Mouse (Mus musculus): ENCODE data around the gene C8g.

Gene C8g

GRCm38 (mm10) chr2:25501593-25502486 is at the start of gene C8g:
Gene C8g (minus strand): TSS chr2:25501719.
- DNase-seq (ENCODE audit: low spot score), result no peak

DNA sequence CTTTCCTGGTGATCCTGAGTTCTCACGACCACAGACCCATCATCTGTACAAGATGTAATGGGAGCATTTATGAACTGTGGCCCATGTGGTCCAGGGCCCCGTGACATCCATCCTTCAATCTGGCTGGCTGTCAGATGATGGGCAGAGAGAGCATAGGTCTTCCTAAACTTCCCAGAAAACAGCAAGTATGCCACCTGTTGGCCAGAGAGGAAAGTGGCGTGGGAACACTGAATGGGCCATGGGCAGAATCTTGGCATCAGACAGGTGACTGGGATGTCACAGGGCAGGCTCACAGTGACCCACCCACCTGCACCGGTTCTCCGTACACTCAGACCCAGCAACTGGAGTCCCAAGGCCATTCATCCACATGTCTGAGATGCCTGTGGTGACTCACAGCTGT is 49.7 kb upstream of the C8g start:
- peak; percentile 38 for DNase-seq (ENCODE audit: low spot score)

DNA sequence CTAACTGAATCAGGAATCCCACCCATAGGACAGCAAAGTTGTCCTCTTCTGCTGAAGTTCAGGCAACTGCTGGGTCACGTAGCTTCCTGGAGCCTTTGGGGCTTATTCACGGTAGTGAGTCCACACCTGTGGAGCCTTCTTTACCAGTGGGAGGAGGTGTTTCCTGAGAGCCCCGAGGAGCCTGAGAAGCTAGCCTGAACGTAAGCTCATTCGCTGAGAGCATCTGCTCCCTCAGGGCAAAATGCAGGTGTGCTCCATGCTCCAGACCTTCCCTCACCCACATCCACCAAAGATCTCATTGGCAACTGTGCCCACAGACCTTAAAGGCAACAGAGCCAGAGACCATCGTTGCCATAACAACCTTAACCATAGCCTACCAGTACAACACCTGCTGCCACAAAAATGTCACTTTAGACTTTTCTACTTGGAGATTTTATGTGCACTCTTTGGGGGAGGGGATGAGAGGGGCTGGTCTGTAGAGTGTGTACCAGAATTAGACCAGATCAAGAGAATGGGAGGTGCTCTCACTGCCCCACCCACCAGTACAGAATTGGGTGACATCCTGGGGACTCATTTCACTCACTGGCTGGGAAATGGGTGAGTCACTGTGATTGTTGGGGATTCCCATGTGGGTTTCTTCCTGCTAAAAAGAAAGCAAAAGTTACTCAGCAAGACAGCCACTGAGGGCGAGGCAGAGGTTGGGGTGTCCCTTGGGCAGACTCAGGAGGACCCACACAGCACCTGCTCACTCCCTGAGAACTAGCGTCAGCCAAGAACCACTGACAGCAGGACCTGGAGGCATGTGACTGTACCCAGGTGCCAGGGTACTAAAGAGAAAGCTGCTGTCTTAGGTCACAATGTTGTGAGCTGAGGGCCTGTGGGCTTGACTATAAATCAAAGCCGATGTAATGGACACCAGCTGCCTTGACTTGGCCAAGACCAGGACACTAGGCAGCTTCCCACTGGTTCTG is 47.8 kb upstream of the C8g start:
- DNase-seq (ENCODE audit: low spot score), result peak; percentile 86

- DNase-seq (ENCODE audit: low spot score), result peak; percentile 99
These were observed 45.4 kb upstream of the C8g start, which contains the start of gene Traf2 for GRCm38 (mm10) chr2:25546811-25547491. Gene Traf2 (minus strand): TSS chr2:25546940.

- DNase-seq (ENCODE audit: low spot score), result no peak
These were observed 44.7 kb upstream of the C8g start for GRCm38 (mm10) chr2:25545996-25546810.

- no peak for DNase-seq (ENCODE audit: low spot score)
These were observed 40.3 kb upstream of the C8g start for GRCm38 (mm10) chr2:25541644-25542367.

DNA sequence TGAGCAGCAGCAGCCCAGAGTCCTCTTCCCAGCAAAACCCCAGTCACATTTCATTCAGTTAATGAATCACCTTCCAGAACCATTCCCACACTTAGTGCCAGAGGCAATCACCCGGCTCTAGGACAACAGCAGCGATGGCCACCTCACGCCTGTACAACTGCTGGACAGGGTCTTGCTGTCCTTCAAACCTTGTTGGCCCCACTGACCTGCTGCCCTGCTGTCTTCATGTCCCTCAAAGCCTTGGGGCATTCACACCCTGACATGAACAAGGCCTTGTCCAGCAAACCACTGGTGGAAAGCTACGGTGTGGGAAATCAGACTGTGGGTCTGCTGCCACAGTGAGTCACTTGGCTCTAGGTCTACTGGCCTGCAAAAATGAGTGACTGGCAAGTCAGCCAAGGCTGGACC is 39.0 kb upstream of the C8g start:
- DNase-seq (ENCODE audit: low spot score), result no peak

DNA sequence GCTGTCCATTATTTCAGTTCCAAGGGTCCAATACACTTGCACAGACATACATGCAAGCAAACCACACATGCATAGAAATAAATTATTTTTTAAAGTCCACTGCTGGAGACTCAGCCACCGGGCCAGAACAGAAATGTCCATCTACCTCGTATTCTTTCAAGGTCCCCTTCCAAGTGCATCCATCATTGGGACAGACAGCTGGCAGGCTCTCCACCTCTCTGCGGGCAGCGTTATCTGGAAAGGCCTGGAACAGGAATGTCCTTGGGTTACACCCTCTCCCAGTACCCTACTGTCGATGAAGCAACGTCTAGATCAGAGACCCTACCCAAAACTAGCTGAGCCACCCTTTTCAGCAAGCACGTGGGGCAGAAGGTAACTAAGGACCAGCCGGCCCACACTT is 35.0 kb upstream of the C8g start:
- no peak for DNase-seq (ENCODE audit: low spot score)

DNA sequence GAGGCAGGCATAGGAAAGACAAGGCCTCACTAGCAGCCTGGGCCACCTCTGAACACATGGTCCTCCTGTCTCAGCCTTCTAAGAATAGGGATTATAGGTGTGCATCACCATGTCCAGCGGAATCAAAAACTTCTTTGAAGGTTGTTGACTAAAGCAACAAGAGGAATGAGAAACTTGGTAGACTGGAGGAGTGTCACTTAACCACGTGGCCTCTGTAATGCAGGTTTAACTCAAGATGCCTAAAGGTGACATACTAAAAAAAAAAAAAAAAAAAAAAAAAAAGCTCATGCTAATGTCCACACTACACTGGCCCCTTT is 33.3 kb upstream of the C8g start:
- DNase-seq (ENCODE audit: low spot score), result no peak

GRCm38 (mm10) chr2:25534178-25534865 is 32.8 kb upstream of the C8g start:
- peak; percentile 79 for DNase-seq (ENCODE audit: low spot score)

- no peak for DNase-seq (ENCODE audit: low spot score)
These were observed 32.2 kb upstream of the C8g start for GRCm38 (mm10) chr2:25533707-25534106.

DNA sequence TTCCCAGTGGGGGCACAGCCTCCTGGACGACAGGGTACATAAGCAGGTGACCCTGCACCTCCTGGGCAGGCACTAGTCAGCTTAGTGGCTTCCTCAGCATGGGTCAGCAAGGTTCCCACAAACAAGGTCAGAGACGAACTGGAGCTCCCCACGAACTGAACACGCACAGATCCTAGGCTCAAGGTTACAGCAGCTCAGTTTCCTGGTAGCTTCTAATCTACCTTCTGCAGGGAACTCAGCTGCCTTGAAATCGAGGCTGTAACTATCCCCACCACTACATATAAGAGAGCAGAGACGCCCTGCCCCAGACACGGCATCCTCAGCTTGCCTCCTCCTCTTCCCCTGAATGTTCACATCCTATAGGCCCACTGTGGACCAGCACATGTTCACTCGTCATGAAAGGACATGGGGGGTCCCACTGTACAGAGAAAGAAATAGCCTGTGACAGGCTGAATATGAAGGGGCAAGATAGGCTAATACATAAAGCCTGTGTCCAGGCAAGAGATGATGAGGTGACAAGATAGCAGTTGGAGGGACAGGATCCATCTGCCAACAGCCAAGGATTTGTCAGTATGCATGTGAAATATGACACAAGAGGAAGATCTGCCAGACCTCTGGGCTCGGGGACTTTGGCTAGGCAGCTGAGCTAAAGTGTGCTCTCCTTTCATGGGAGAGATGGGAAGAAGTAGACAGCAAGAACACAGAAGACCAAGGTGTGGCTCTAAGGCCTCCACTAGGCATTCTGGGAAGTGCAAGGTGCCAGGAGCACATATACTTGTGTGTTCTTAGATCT is 25.2 kb upstream of the C8g start:
- DNase-seq (ENCODE audit: low spot score), result no peak

GRCm38 (mm10) chr2:25509912-25510311 is 8.4 kb upstream of the C8g start:
- no peak for DNase-seq (ENCODE audit: low spot score)

DNA sequence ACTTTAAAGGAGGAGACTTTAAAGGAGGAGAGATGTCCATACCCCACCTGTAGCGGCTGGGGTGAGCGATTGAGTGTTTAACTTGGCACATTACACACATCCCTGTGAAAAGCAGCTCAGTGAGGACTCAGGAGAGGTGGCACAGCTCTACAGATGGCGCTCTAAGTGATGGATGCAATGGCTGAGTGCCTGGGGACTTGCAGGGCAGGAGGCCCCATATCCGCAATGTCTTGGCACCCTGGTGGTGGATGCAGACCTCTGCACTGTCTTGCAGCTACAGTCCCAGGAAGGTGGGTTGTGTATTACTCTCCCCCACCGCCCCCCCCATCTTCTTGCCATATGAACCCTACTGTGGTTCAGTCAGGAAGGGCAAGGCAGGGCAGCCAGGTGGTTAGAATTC is 5.4 kb upstream of the C8g start:
- peak; percentile 46 for DNase-seq (ENCODE audit: low spot score)

DNA sequence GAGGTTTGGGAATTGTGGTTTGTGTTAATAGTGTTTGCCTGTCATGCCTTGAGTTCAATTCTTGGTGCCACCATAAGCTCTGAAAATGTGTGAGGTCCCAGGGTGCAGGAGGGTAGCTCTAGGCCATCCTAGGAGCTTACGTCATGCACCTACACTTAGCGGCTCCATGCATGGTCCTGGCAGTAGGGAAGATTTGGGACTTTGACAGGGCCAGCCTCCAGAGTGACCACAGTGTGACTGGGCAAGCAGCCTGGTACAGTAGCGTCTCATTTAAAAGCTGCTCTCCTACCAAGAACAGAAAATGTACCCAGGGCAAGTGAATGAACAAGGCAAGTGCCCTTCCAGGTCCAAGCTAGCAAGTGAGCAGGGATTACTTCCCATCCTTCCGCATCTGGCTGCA is 4.3 kb upstream of the C8g start:
- DNase-seq (ENCODE audit: low spot score), result no peak

DNA sequence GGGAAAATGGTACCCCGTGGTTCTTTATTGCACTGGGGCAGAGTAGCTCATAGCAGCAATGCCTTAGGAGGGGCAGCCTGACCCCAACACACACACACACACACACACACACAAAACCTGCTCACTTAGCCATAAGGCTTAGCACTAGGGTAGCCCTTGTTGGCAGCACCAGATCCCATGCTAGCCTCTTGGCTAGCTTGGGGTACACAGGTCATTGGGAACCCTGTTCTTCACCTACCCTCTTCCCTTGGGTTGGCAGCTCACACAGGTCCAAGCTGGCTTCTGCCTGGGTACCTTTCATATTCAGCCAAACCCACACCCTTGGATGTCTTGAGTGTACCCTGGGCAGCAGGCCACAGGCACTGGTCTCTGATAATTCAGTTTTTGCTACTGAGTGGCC is 3.5 kb upstream of the C8g start:
- DNase-seq (ENCODE audit: low spot score), result no peak

- no peak for DNase-seq (ENCODE audit: low spot score)
These were observed 3.0 kb upstream of the C8g start for GRCm38 (mm10) chr2:25504538-25504937.

GRCm38 (mm10) chr2:25502726-25503125 is 1.2 kb upstream of the C8g start:
- no peak for DNase-seq (ENCODE audit: low spot score)

Measured in T-cell, adult 2 months (primary cell).